Mouse (Mus musculus): ENCODE results near the gene Cers3. TPM values are rescaled to one million over a fixed set of nuclear protein-coding genes. Genes with fewer than 3 reads are reported as not detected.

Gene Cers3
- total RNA-seq, 2 experiments from 2014 or later = 0.14 to 0.22 TPM

GRCm38 (mm10) chr7:66840008-66840719 lies 96.9 kb downstream of the Cers3 start:
- DNase-seq (ENCODE audit: low spot score in 2 of 2) = peak in 1 of 2 experiments; percentile 11

- no peak for DNase-seq (ENCODE audit: low spot score in 2 of 2)
Measured at GRCm38 (mm10) chr7:66841165-66841564, 97.9 kb downstream of the Cers3 start.

GRCm38 (mm10) chr7:66842021-66842420 lies 98.7 kb downstream of the Cers3 start:
- peak; percentile 48 to 52 for DNase-seq (ENCODE audit: low spot score in 2 of 2)

GRCm38 (mm10) chr7:66843846-66844245 lies 100.5 kb downstream of the Cers3 start:
- no peak for DNase-seq (ENCODE audit: low spot score in 2 of 2)

- DNase-seq (ENCODE audit: low spot score in 2 of 2) = no peak
Measured at GRCm38 (mm10) chr7:66846582-66846981, 103.3 kb downstream of the Cers3 start.

- DNase-seq (ENCODE audit: low spot score in 2 of 2) = no peak
Measured at GRCm38 (mm10) chr7:66847299-66847698, 104.0 kb downstream of the Cers3 start.

- no peak for DNase-seq (ENCODE audit: low spot score in 2 of 2)
Measured at GRCm38 (mm10) chr7:66849316-66849715, 106.0 kb downstream of the Cers3 start.

- no peak for DNase-seq (ENCODE audit: low spot score in 2 of 2)
Measured at GRCm38 (mm10) chr7:66852164-66852563, 108.9 kb downstream of the Cers3 start.

GRCm38 (mm10) chr7:66857610-66858009 lies 114.3 kb downstream of the Cers3 start:
- no peak for DNase-seq (ENCODE audit: low spot score in 2 of 2)

- no peak for DNase-seq (ENCODE audit: low spot score in 2 of 2)
Measured at GRCm38 (mm10) chr7:66858247-66859075, 115.2 kb downstream of the Cers3 start.

- no peak for DNase-seq (ENCODE audit: low spot score in 2 of 2)
Measured at GRCm38 (mm10) chr7:66859220-66859619, 115.9 kb downstream of the Cers3 start.

GRCm38 (mm10) chr7:66866944-66867718 lies 123.8 kb downstream of the Cers3 start:
- DNase-seq (ENCODE audit: low spot score in 2 of 2) = no peak

- no peak for DNase-seq (ENCODE audit: low spot score in 2 of 2)
Measured at GRCm38 (mm10) chr7:66867719-66868501, 124.6 kb downstream of the Cers3 start.

GRCm38 (mm10) chr7:66871520-66871919 lies 128.2 kb downstream of the Cers3 start:
- DNase-seq (ENCODE audit: low spot score in 2 of 2) = no peak

GRCm38 (mm10) chr7:66871940-66872511 lies 128.7 kb downstream of the Cers3 start:
- no peak for DNase-seq (ENCODE audit: low spot score in 2 of 2)

- DNase-seq (ENCODE audit: low spot score in 2 of 2) = no peak
Measured at GRCm38 (mm10) chr7:66873235-66873634, 129.9 kb downstream of the Cers3 start.

Measured in adrenal gland, postnatal 4 days (tissue).